Mouse (Mus musculus): ENCODE measurements around the gene Slamf6.
"Not testable (repeated sequence)": the region's sequence is repeated elsewhere in the genome, so short reads cannot be mapped to it uniquely, and the experiment has no call there.

The Slamf6 gene

GRCm38 (mm10) chr1:171917305-171918039 is at the start of gene Slamf6:
Slamf6 (plus strand) TSS chr1:171917515.
- no peak for DNase-seq (ENCODE audit: low spot score)

GRCm38 (mm10) chr1:171886989-171887388 is 30.3 kb upstream of the Slamf6 start:
- DNase-seq (ENCODE audit: low spot score), result no peak

- not testable (repeated sequence) for DNase-seq (ENCODE audit: low spot score)
Observed at GRCm38 (mm10) chr1:171895364-171895763, 22.0 kb upstream of the Slamf6 start, which contains the start of gene Gm10521. Gm10521 (plus strand) TSS chr1:171895664.

GRCm38 (mm10) chr1:171904011-171904410 is 13.3 kb upstream of the Slamf6 start:
- DNase-seq (ENCODE audit: low spot score), result no peak

GRCm38 (mm10) chr1:171915638-171916458 is 1.5 kb upstream of the Slamf6 start:
- DNase-seq (ENCODE audit: low spot score), result no peak

DNA sequence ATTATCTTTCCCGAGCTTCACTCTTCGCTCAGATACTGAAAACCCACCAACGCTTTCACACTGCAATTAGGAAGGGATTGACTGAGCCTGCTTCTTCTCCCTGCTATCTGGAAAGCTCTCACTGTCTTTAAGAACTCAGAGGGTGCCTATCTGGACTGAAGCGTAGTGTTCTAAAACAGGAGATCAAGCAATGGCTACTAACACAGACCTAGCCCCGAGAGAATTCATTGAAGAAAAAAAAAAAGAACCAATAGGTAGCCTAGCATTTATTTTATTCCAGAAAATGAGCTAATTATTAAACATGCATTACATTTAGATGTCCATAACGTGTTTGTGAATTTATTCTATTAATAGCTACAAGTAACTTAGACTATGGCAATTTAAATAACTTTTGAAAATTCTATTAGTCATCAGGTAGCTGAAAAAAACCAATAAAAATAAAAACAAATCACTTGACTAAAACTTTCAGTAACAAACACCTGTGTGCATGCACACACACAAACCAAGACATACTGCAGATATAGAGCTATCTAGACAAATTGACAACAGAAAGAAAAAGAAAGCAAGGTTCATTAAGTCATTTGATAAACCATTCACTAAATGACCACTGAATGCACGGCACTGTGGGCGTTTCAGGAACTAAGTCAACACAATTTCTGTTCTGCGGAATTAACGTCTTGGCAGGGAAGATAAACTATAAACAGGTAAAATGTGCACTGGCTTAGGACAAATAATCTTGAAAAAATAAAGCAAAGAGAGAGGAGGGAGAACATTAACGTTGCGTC is 1.0 kb downstream of the Slamf6 start:
- no peak for DNase-seq (ENCODE audit: low spot score)

DNA sequence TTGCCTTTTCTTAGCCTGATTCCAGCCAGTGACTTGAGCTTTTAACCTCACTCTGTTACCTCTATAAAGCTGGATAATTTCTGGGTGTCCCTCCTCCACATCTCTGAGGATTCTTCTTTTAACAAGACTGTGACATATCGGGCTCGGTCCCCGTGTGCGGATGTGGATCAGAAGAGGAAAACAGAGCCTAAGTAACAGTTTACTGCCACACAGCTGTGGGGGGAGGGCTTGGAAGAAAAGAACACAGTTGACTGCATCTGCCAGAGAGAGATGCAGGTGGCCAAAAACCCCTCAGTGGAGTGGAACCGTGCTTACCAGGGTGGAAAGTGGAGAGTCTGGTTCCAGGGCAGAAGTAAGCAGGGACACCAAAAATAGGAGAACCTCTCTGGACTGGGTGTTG is 1.9 kb downstream of the Slamf6 start:
- no peak for DNase-seq (ENCODE audit: low spot score)

GRCm38 (mm10) chr1:171919901-171920510 is 2.7 kb downstream of the Slamf6 start:
- DNase-seq (ENCODE audit: low spot score), result no peak

- DNase-seq (ENCODE audit: low spot score), result no peak
Observed at GRCm38 (mm10) chr1:171920989-171921621, 3.8 kb downstream of the Slamf6 start.

GRCm38 (mm10) chr1:171921641-171922040 is 4.3 kb downstream of the Slamf6 start:
- no peak for DNase-seq (ENCODE audit: low spot score)

DNA sequence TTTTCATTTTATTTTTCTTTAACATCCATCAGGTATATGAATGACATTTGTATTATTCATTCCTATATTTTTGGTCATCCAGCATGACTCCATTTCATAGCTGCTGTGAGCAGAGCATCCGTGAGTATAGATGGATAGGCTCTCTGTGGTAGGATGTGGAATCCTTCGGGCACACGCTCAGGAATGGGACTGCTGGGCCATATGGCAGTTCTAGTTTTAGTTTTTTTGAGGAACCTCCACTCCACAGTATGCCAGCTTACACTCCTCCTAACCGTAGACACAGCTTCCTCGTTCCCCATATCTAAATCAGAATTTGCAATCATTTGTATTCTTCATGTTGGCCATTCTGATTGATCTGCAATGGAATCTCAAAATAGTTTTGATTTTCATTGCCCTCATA is 5.5 kb downstream of the Slamf6 start:
- DNase-seq (ENCODE audit: low spot score), result no peak

DNA sequence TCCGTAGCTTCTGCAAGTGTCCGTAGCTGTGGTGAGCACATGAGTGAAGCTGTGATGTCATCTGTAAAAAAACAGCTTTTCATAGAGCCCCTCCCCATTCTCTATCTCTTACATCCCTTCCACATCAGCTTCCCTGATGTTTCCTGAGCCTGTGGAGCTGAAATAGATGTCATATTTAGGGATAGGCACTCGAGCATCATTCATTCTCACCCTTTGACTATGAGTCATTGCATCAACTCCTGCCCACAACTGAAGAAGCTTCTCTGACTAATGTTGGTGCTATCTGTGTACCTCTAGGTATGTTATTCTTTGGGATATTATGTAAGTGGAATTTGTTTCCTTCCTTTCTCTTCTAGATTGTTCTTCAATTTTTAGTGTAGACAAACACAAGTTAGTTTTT is 7.6 kb downstream of the Slamf6 start:
- no peak for DNase-seq (ENCODE audit: low spot score)

DNA sequence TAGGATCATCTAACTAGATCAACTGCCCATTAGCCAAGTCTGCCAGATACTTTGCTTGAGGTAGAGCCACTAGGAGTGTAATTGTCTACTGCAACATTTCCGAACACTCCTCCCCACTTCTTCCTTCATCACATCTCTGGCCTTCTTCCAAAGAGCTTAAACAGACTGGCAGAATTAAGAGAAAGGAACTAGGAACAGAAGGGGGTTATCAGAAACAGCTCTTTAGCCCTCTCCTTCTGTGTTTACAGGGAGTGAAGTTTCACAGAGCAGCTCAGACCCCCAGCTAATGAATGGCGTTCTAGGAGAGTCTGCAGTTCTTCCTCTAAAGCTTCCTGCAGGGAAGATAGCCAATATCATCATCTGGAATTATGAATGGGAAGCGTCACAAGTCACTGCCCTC is 16.5 kb downstream of the Slamf6 start:
- DNase-seq (ENCODE audit: low spot score), result no peak

GRCm38 (mm10) chr1:171938952-171939948 is 21.9 kb downstream of the Slamf6 start:
- DNase-seq (ENCODE audit: low spot score), result no peak

DNA sequence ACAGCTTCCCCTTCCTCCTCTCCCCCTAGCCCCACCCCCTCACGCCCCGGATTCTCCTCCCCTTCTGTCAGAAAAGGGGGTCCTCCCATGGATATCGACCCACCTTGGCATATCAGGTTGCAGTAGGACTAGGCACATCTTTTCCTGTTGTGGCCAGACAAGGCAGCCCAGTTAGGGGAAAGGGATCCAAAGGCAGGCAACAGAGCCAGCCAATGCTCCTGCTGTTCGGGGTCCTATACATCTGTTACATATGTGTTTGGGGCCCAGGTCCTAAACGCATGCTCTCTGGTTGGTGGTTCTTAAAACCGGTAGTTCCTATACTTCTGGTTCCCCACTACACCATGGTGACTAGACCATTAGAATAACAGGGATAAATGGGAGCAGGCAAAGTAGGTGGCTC is 23.3 kb downstream of the Slamf6 start:
- no peak for DNase-seq (ENCODE audit: low spot score)

- no peak for DNase-seq (ENCODE audit: low spot score)
Observed at GRCm38 (mm10) chr1:171946447-171946995, 29.2 kb downstream of the Slamf6 start.

DNA sequence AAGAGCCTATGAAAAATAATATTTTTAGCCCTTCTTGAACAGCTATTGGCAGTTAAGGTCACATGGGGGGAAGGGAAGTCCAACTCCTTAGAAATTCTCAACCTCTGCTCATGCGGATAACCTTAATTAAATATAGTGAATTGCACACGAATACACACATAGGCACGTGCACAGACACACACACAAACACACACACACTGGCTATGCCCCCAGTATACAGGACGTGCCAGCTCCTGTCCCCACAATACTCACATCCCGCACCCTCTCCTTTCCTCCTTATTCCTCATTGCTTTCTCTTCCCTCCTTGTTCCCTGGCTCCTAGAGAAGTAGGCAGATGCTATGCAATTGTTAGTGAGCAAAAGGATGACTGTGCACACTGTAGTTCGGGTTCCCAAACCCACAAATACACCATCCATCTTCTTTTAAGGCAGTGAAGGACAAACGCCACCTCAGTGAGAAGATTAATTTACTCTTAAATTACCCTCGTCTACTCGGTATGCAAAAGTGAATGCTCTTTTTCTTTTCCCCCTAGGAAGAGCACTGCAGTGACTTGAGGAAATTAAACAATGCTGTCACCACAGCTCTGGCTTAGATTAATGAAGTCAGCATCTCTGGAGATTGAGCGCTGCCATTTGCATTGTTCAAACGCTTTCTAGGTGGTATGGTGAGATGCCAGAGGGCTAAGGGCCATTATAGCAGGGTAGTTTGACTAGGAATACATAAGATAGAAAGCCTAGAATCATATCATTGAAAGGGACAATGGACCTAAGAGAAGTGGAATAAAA is 31.0 kb downstream of the Slamf6 start:
- no peak for DNase-seq (ENCODE audit: low spot score)

GRCm38 (mm10) chr1:171948946-171949508 is 31.7 kb downstream of the Slamf6 start:
- no peak for DNase-seq (ENCODE audit: low spot score)

- no peak for DNase-seq (ENCODE audit: low spot score)
Observed at GRCm38 (mm10) chr1:171955071-171955470, 37.8 kb downstream of the Slamf6 start.
